Mouse (Mus musculus) thymus, adult 2 months (tissue): ENCODE data around the gene Prss53.

Experiments used
- CTCF ChIP-seq: fragments of 200-500 bp; IDR thresholded peaks from 2 replicates; pipeline ENCODE4 v1.5.1; 2012; ENCODE audit warnings: mild to moderate bottlenecking, control low read depth, low read length, moderate library complexity, borderline replicate concordance; ENCODE audit not compliant: control insufficient read depth, poor library complexity, insufficient read depth; ENCODE audit errors: extremely low read depth
- POLR2A ChIP-seq: fragments of 200-500 bp; IDR thresholded peaks from 2 replicates; pipeline ENCODE4 v1.6.1; 2012; ENCODE audit warnings: mild to moderate bottlenecking, low read length, control low read depth, moderate library complexity; ENCODE audit not compliant: control insufficient read depth, poor library complexity, insufficient read depth; ENCODE audit errors: extremely low read depth

DNA sequence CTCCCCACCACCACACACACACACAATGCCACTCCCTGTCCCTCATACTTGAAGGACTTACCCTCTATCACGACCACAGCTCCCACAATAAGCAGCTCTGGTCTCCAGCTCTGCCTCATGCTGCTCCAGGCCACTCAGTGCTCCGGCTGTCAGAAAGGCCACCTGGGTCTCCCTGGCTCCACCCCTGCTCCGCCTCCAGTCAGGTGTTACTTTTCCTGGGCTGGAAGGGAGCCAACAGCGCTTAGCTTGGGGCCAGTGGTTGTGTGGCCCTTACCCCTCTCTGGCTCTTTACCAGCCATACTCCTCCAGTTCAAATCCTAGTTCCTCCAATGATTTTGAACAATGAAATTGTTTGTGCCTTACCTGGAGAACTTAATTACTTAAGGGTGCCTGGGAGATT, at the start of gene Prss53:
- TF ChIP-seq POLR2A (no peak), CTCF (no peak)
